Mouse (Mus musculus): ENCODE data around the gene Fgf4. TPM values are rescaled to one million over a fixed set of nuclear protein-coding genes. Genes with fewer than 3 reads are reported as not detected.
"Not testable (repeated sequence)": the region's sequence is repeated elsewhere in the genome, so short reads cannot be mapped to it uniquely, and the experiment has no call there.

Gene Fgf4
- polyA plus RNA-seq, 1 experiment from 2014 or later = 1.5 TPM

DNA sequence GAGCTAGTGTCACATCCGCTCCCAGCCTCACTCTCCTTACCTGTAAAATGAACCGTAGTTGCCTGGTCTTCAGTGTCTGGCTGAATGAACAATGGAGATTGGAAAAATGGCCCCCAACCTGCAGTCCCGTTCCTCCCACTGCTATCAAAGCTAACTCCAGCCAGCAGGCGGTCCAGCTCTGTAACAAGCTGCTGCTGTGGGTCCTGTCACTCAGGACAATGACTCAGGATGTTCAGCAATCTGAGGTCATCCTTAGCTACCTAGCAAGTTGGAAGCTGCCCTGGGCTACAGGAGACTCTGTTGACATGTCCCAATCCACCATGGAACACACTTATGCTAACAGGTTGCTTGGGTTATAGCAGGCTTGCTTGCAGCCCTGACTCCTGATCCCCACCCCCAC is 26.0 kb downstream of the Fgf4 start:
- H3K27ac ChIP-seq = no peak overlapping the region
- DNase-seq (ENCODE audit: low spot score) = no peak
- H3K27me3 ChIP-seq (ENCODE audit: low read depth, poor library complexity, severe bottlenecking) = peaks cover 41% of the 10 kb centered on the region
- WGBS = 77% methylated on average over 4 of the region's 4 CpGs
- H3K9me3 ChIP-seq (replicated peaks) = no peaks in the 10 kb centered on the region
- peaks cover 7% of the 10 kb centered on the region; the same call in 1 of the 2 replicates for H3K4me1 ChIP-seq
- no peak overlapping the region for H3K4me3 ChIP-seq
- H3K36me3 ChIP-seq = no peaks in the 10 kb centered on the region

DNA sequence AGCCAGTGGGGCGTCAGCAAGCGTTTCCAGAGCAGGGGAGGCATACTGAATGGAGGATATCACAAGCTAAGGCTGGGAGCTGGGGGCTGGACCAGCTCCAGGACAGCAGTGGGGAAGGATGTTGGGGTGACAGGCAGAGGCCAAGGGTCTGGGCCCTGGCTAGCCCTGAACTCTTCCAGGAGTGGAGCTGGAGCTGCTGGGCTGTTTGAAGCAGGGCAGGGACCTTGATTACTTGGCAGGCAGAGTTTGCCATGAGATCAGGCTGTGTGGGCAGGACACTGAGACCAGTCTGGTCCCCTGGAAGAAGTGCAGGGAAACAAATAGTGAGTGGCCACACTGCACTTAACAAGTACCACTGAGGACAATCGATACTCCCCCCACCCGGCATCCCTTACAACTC is 27.1 kb downstream of the Fgf4 start:
- 53% methylated on average over 4 of the region's 4 CpGs for WGBS
- H3K4me3 ChIP-seq = no peak overlapping the region
- no peaks in the 10 kb centered on the region for H3K36me3 ChIP-seq
- H3K9me3 ChIP-seq (replicated peaks) = no peaks in the 10 kb centered on the region
- no peak for DNase-seq (ENCODE audit: low spot score)
- H3K27me3 ChIP-seq (ENCODE audit: low read depth, poor library complexity, severe bottlenecking) = peaks cover 41% of the 10 kb centered on the region
- H3K27ac ChIP-seq = no peak overlapping the region
- peaks cover 7% of the 10 kb centered on the region; the same call in 1 of the 2 replicates for H3K4me1 ChIP-seq

DNA sequence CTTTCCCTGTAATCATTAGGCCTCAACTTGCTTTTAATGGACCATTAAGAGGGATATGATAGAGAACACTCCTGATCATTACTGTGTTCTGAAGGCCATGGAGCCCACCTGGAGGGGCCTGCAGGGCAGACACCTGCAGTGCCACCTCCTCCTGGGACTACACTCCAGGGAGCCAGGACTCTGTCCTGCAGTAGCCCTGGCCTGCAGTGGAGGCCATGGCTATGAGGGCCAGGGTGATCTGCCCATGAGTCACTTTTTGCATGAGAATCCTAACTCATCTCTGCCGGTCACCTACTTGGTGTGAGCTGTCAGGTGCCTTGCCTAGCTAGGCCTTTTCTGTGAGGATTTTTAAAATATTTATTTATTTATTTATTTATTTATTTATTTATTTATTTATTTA is 31.2 kb downstream of the Fgf4 start:
- WGBS = 90% methylated on average over 1 of the region's 1 CpGs
- Histone ChIP-seq H3K4me1 (peaks cover 12% of the 10 kb centered on the region), H3K4me3 (no peak overlapping the region), H3K27ac (no peak overlapping the region), H3K9me3 (replicated peaks) (no peaks in the 10 kb centered on the region), H3K36me3 (no peaks in the 10 kb centered on the region), H3K27me3 (ENCODE audit: low read depth, poor library complexity, severe bottlenecking) (peaks cover 29% of the 10 kb centered on the region)
- DNase-seq (ENCODE audit: low spot score) = no peak

DNA sequence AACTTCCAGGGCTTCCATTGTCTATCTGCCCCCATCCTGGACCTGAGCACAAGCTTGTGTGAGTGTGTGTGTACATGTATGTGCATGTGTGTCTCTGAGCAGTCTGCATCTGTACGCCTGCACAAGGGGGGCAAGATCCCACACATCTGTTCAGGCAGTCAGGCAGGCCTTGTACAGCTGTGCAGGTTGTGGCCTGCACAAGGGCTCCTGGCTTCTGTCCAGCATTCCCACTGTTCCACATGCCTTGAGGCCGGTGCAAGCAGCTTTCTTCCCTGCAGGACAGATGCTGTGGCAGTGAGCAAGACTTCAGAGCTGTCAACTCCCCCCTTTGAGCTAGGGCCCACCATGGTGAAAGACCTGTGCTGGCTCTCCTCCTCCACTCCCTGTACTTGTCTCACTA is 35.9 kb downstream of the Fgf4 start:
- no peak overlapping the region for H3K27ac ChIP-seq
- DNase-seq (ENCODE audit: low spot score) = no peak
- peaks cover 10% of the 10 kb centered on the region for H3K4me1 ChIP-seq
- no peaks in the 10 kb centered on the region for H3K36me3 ChIP-seq
- no peaks in the 10 kb centered on the region for H3K9me3 ChIP-seq (replicated peaks)
- WGBS = 56% methylated on average over 2 of the region's 2 CpGs
- H3K4me3 ChIP-seq = no peak overlapping the region
- peaks cover 12% of the 10 kb centered on the region for H3K27me3 ChIP-seq (ENCODE audit: low read depth, poor library complexity, severe bottlenecking)

DNA sequence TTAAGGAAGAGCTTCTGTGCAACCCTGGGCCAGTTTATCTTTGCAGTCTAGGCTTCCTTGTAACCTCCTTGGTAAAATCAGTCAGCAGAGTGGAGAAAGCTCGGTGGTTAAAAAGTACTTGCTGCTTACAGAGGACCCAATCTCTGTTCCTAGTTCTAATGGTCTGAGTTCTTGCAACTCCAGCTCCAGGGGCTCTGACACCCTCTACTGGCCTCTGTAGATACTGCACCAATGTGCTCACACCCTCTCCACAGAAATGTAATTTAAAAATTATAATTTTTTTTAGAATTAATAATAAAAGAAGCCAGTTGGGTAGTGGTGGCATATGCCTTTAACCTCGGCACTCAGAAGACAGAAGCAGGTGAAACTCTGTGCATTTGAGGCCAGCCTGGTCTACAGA is 40.5 kb downstream of the Fgf4 start:
- H3K9me3 ChIP-seq (replicated peaks) = no peaks in the 10 kb centered on the region
- H3K27me3 ChIP-seq (ENCODE audit: low read depth, poor library complexity, severe bottlenecking) = peaks cover 49% of the 10 kb centered on the region
- 83% methylated on average over 2 of the region's 2 CpGs for WGBS
- DNase-seq (ENCODE audit: low spot score) = no peak
- no peak overlapping the region for H3K27ac ChIP-seq
- peaks cover 13% of the 10 kb centered on the region for H3K4me1 ChIP-seq
- H3K36me3 ChIP-seq = no peaks in the 10 kb centered on the region
- no peak overlapping the region for H3K4me3 ChIP-seq

DNA sequence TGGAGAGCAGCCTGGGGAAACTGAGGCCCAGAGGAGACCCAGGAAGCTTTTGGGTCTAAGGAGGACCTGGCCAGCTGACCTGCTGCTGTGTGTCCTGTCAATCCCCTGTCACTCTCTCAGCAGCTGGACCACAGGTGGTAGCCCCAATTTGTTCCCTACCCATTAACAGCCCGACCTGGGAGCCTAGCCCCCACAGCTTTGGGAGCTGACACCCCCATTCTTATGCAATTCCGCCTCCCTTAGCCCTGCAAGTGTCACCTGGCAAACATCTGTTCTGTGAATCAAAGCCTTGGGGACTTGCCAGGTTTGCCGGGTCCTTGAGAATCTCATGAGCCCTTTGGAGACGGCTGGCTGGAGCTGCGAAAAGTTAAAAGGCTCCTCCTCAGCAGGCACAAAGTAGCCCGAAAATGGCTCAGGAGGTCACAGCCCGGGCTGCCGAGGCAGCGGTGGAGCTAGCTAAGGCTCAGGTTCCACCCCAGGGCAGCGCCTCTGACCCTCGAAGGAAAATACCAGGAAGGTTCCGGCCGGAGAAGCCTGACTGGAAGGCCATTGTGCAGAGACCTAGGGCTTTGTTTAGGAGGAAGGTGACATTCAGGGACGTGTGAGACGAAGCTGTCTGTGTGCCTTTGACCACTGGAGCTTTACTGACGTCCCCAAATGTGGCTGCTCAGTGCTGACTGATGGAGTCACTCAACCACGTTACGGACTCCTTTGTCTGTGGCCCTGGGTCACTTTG is 41.6 kb downstream of the Fgf4 start:
- Histone ChIP-seq H3K27ac (peak overlapping the region; percentile 44), H3K36me3 (no peaks in the 10 kb centered on the region), H3K4me1 (peaks cover 8% of the 10 kb centered on the region), H3K27me3 (ENCODE audit: low read depth, poor library complexity, severe bottlenecking) (peaks cover 53% of the 10 kb centered on the region), H3K9me3 (replicated peaks) (no peaks in the 10 kb centered on the region), H3K4me3 (0 out of 2 replicates have a peak overlapping the region, but pooled peaks have one; percentile 6)
- 6% methylated on average over 18 of the region's 18 CpGs for WGBS
- peak; percentile 40 for DNase-seq (ENCODE audit: low spot score)

DNA sequence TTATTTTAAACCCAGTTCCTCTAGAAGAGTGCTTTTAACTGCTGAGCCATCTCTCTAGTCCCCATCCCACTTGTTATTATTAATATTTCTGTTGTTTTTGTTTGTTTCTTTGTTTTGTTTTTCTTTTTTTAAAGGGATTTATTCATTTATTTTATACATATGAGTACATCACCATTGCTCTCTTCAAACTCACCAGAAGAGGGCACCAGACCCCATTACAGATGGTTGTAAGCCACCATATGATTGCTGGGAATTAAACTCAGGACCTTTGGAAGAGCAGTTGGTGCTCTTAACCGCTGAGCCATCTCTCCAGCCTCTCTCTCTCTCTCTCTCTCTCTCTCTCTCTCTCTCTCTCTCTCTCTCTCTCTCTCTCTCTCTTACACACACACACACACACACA is 43.5 kb downstream of the Fgf4 start:
- H3K36me3 ChIP-seq; H3K4me3 ChIP-seq; DNase-seq (ENCODE audit: low spot score); H3K9me3 ChIP-seq (replicated peaks); H3K27ac ChIP-seq: not testable (repeated sequence)
- H3K27me3 ChIP-seq (ENCODE audit: low read depth, poor library complexity, severe bottlenecking) = peaks cover 72% of the 10 kb centered on the region
- WGBS = 83% methylated on average over 1 of the region's 1 CpGs
- H3K4me1 ChIP-seq = peaks cover 19% of the 10 kb centered on the region

DNA sequence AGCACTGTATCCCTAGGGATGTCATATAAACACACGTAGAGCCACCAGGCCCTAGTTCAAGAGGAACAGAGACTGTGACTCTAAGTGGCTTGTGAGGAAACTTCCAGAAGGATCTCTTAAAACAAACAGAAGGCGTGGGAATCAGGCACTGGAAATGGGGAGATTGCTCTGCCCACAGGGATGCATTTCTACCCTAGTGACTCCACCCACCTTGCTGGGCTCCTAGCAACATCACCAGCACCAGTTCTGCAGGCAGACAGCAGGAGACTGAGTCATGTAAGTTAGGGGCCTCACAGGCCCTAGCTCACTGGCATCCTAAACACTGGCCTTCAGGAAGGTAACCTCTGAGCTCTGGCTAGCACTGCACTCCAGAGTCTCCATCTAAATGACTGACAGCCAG is 44.7 kb downstream of the Fgf4 start:
- H3K36me3 ChIP-seq = no peaks in the 10 kb centered on the region
- no peaks in the 10 kb centered on the region for H3K9me3 ChIP-seq (replicated peaks)
- H3K4me1 ChIP-seq = peaks cover 31% of the 10 kb centered on the region
- DNase-seq (ENCODE audit: low spot score) = no peak
- H3K27ac ChIP-seq = no peak overlapping the region
- H3K27me3 ChIP-seq (ENCODE audit: low read depth, poor library complexity, severe bottlenecking) = peaks cover 83% of the 10 kb centered on the region
- WGBS = 73% methylated on average over 2 of the region's 2 CpGs
- no peak overlapping the region for H3K4me3 ChIP-seq

DNA sequence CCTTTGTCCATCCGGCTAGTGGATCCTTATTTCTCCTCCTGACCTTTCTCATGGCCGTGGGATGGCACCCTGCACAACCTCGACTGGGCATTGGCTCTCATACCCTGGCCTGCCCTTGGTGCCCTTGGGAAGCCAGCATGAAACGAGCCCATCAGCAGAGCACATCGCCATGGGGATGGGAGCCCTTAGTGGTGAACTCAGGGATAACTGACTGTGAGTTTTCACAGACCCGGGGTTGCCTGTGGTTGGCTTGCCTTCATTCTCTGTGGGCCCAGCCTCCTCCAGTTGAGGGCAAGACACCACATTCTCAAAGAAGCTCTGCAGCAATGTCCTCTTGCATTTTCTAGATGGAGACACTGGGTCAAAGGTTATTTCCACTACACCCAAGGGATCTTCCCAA is 45.2 kb downstream of the Fgf4 start:
- H3K27me3 ChIP-seq (ENCODE audit: low read depth, poor library complexity, severe bottlenecking) = peaks cover 83% of the 10 kb centered on the region
- H3K9me3 ChIP-seq (replicated peaks) = no peaks in the 10 kb centered on the region
- H3K27ac ChIP-seq = no peak overlapping the region
- WGBS = 56% methylated on average over 6 of the region's 6 CpGs
- no peak for DNase-seq (ENCODE audit: low spot score)
- H3K4me1 ChIP-seq = peaks cover 35% of the 10 kb centered on the region
- no peaks in the 10 kb centered on the region for H3K36me3 ChIP-seq
- no peak overlapping the region for H3K4me3 ChIP-seq

DNA sequence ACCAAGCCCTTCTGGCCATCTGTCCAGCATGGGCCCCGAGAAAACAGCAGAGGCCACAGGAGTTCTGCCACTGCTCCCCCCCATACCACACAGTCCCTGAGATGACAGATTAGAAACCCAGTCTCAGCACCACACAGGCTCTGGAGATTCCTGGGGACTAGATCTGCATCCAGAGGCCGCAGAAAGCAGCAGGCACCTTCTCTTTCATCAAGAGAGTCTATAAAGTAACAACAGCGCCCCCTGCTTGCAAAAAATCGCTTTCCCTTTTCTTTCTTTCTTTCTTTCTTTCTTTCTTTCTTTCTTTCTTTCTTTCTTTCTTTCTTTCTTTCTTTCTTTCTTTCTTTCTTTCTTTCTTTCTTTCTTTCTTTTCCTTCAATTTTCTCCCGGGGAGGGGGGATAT is 47.0 kb downstream of the Fgf4 start:
- Histone ChIP-seq H3K27ac (no peak overlapping the region), H3K4me3 (no peak overlapping the region), H3K36me3 (no peaks in the 10 kb centered on the region), H3K27me3 (ENCODE audit: low read depth, poor library complexity, severe bottlenecking) (peaks cover 84% of the 10 kb centered on the region), H3K9me3 (replicated peaks) (no peaks in the 10 kb centered on the region), H3K4me1 (peaks cover 27% of the 10 kb centered on the region)
- WGBS = 2% methylated on average over 5 of the region's 5 CpGs
- DNase-seq (ENCODE audit: low spot score) = peak; percentile 49

DNA sequence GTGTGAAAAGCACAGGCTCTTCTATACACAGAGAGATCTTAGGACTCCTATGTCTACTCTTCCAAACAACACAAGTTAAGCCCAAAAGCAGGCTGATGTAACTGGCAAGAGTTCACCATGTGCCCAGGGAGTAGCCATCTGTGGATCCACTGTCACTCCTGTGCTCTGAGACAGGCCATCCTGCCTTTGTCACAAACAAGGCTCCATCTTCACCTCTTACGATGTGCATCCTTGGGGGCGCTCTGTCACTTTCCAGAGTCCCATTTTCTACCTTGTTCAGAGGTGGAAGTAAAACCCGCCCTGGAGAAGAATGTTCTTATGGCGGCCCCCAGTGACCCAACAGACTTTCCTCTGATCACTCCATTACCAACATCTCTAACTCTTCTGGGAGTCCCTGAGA is 47.5 kb downstream of the Fgf4 start:
- Histone ChIP-seq H3K27ac (no peak overlapping the region), H3K27me3 (ENCODE audit: low read depth, poor library complexity, severe bottlenecking) (peaks cover 84% of the 10 kb centered on the region), H3K36me3 (no peaks in the 10 kb centered on the region), H3K4me3 (peak overlapping the region; percentile 56; the same call in 1 of the 2 replicates), H3K4me1 (peaks cover 27% of the 10 kb centered on the region), H3K9me3 (replicated peaks) (no peaks in the 10 kb centered on the region)
- DNase-seq (ENCODE audit: low spot score) = peak; percentile 42
- WGBS = 5% methylated on average over 4 of the region's 4 CpGs

DNA sequence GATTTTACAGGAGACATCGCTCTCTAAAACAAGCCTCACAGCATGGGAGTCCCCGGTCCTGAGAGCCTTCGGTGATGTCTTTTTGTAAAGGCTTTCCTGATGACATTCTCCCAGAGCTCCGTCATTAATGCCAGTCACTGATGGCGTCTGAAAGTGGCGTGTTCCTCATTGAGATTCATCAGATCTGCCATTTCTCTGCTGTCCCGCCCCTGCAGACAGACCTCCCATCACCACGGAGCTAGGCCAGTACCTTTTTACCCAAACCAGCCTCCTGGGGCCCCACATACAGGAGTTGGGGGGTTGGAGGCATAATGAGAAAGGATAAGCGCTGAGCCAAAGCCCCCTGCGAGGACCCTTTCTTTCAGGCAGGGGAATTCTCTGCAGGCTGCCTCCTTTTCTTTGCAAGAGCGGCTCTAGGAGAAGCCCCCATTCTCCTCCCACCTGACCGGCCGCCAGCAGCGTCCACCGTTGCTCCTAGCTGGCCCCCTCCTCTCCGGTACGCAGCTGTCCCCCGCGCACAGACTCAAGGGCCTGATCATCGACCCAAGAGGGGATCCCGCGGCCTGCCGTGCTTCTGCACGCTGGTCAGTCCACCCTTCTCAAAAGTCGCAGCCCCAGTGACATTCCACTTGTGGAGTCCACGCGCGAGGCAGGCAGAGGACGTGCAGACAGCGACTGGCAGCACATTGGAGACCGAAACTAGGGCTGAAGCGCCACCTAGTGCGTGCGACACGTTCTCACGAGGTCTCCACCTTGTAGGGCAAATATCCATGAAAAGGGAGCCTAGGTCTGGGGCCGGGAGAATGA is 48.3 kb downstream of the Fgf4 start:
- Histone ChIP-seq H3K9me3 (replicated peaks) (no peaks in the 10 kb centered on the region), H3K4me1 (peaks cover 27% of the 10 kb centered on the region), H3K36me3 (no peaks in the 10 kb centered on the region), H3K4me3 (peak overlapping the region; percentile 56), H3K27ac (0 out of 2 replicates have a peak overlapping the region, but pooled peaks have one; percentile 34), H3K27me3 (ENCODE audit: low read depth, poor library complexity, severe bottlenecking) (peaks cover 84% of the 10 kb centered on the region)
- peak; percentile 83 for DNase-seq (ENCODE audit: low spot score)
- WGBS = under 1% methylated on average over 37 of the region's 37 CpGs
